In the genomic region with DNA sequence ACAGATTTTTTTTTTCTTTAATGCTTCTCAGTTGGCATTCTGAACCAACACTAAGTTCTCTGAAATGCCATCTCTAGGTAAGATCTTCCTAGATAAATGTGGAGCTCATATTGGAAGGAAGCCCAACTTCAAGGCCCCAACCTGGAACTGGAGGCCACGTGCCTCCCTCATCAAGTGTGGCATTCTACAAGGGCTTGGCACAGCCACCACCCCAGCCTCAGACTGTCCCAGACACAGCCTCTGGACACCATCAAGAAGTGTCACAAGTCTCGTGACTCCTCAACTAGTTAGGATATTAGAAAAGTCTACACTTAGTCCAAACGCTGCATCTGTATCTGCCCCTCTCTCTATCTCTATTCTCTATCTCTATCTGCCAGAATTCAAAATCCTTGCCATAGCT, we compare ENCODE assay signal across 16 mouse cellular contexts. TPM values are rescaled to one million over a fixed set of nuclear protein-coding genes. Genes with fewer than 3 reads are reported as not detected.
A peak's percentile ranks its signal among the peaks of the same experiment; 100 is the strongest.
DNase-seq lines count a peak whose midpoint lies in the region; ATAC-seq and TF ChIP-seq lines count a peak whose summit lies in the region.
"Had no signal": no experiment of that assay in that cellular context is flagged by ENCODE, and none has a peak within 500 bp of the region (broad histone marks: within the 10 kb centered on the region; RNA-seq: fewer than 3 reads in every experiment).

No protein-coding gene starts in this region.

- H3K4me2 ChIP-seq in intestine, embryonic 15.5 days (replicated peaks), result no peak overlapping the region
- H3K4me2 ChIP-seq: hindbrain, embryonic 14.5 days had no signal

- H3K9me3 ChIP-seq in intestine, embryonic 15.5 days, result no peaks in the 10 kb centered on the region
- H3K9me3 ChIP-seq: embryonic facial prominence, embryonic 10.5 days; forebrain, embryonic 10.5 days; hindbrain, embryonic 10.5 days had no signal

- 35% methylated on average over 3 of the region's 3 CpGs for WGBS in liver, adult 2 months
- WGBS in intestine, embryonic 15.5 days, result 81% methylated on average over 3 of the region's 3 CpGs

- H3K27me3 ChIP-seq in liver, adult 2 months (ENCODE audit: control insufficient read depth, insufficient read depth, low read length), result no peaks in the 10 kb centered on the region
- no peaks in the 10 kb centered on the region for H3K27me3 ChIP-seq in intestine, embryonic 15.5 days (replicated peaks)
- H3K27me3 ChIP-seq: CH12.LX had no signal

- peak overlapping the region; percentile 93 for H3K9ac ChIP-seq in liver, adult 2 months (ENCODE audit: low read depth, low read length)
- no peak overlapping the region for H3K9ac ChIP-seq in intestine, embryonic 15.5 days
- H3K9ac ChIP-seq: hindbrain, embryonic 14.5 days had no signal

- TF ChIP-seq CTCF in gastrocnemius, adult 2 months (IDR thresholded peaks at IDR 0.05), result no peak
- no peak for TF ChIP-seq CTCF in liver, adult 2 months (IDR thresholded peaks at IDR 0.05; ENCODE audit: low read depth, low read length)

- peak overlapping the region; percentile 92 for H3K27ac ChIP-seq in gastrocnemius, adult 2 months
- H3K27ac ChIP-seq in liver, adult 2 months (replicated peaks; ENCODE audit: insufficient read depth, low read depth, low read length), result peak overlapping the region; percentile 94; the same call in 1 of the 2 replicates
- H3K27ac ChIP-seq in intestine, embryonic 15.5 days, result no peak overlapping the region
- H3K27ac ChIP-seq: embryonic facial prominence, embryonic 10.5 days; forebrain, embryonic 10.5 days; hindbrain, embryonic 10.5 days; hindbrain, embryonic 14.5 days had no signal

- H3K4me1 ChIP-seq in liver, adult 2 months (ENCODE audit: control insufficient read depth, insufficient read depth, low read length), result peaks cover 28% of the 10 kb centered on the region
- peaks cover 24% of the 10 kb centered on the region for H3K4me1 ChIP-seq in intestine, embryonic 15.5 days (replicated peaks)

- no peak for ATAC-seq in intestine, embryonic 15.5 days
- ATAC-seq: forebrain, embryonic 14.5 days had no signal

- DNase-seq in gastrocnemius, adult 2 months, result no peak
- no peak for DNase-seq in gastrocnemius, postnatal 25 days
- peak; percentile 70 for DNase-seq in liver, adult 2 months (ENCODE audit: extremely low read depth, low read depth, low spot score)
- no peak for DNase-seq in liver
- peak; percentile 34 for DNase-seq in lung, postnatal 36 days
- DNase-seq in lung, postnatal 4 days, result no peak
- DNase-seq: adrenal gland, adult 2 months; cerebellum, adult 11-12 months; cerebellum, adult 9-10 months had no signal

- intact Hi-C loops in gastrocnemius, adult 2 months (cut with DNase I), result no loop called here

- TF ChIP-seq POLR2A in liver, adult 2 months (IDR thresholded peaks at IDR 0.05; ENCODE audit: extremely low read depth, insufficient read depth, low read length), result 0 out of 2 replicates have a peak, but pooled peaks have one; percentile 11

- H3K4me3 ChIP-seq in gastrocnemius, adult 2 months, result peak overlapping the region; percentile 41; the same call in 1 of the 2 replicates
- peak overlapping the region; percentile 87 for H3K4me3 ChIP-seq in liver, adult 2 months (ENCODE audit: insufficient read depth, low read depth, low read length)
- no peak overlapping the region for H3K4me3 ChIP-seq in intestine, embryonic 15.5 days (replicated peaks)
- H3K4me3 ChIP-seq: embryonic facial prominence, embryonic 10.5 days; forebrain, embryonic 10.5 days; hindbrain, embryonic 10.5 days had no signal

- H3K36me3 ChIP-seq in liver, adult 2 months (ENCODE audit: control insufficient read depth, insufficient read depth, low read length), result peaks cover 60% of the 10 kb centered on the region
- H3K36me3 ChIP-seq in intestine, embryonic 15.5 days, result 0 out of 2 replicates have a peak, but pooled peaks cover 3% of the 10 kb centered on the region
- H3K36me3 ChIP-seq: embryonic facial prominence, embryonic 10.5 days had no signal

- peaks cover 67% of the 10 kb centered on the region for H3K79me2 ChIP-seq in liver, adult 2 months (ENCODE audit: control insufficient read depth, insufficient read depth, low read length)

RNA-seq across cellular contexts. Expression of gene Lpin1, which starts 25.8 kb away (rescaled TPM):
- total RNA-seq in gastrocnemius, adult 2 months (2021), result 100 to 1,000 TPM; 279 to 395 TPM
- total RNA-seq in gastrocnemius, postnatal 25 days (2021), result 100 to 1,000 TPM; 174 to 193 TPM
- total RNA-seq in liver, adult 2 months (2014; rRNA removed), result 85.8 and 118 TPM in 2 replicates
- polyA plus RNA-seq in liver, adult 2 months (2012; rRNA removed), result 11.9 and 19.8 TPM in 2 replicates
- 7.2 and 8.6 TPM in 2 replicates for polyA plus RNA-seq in intestine, embryonic 15.5 days (2015; fragmentation: Nextera tagmentation; extraction: Ambion mirVana)

Comparison
In these comparisons a context has a peak if more than half of its experiments do, and no peak if none do; other contexts are left out.
1. DNase-seq: peak in liver, adult 2 months (single experiment) and lung, postnatal 36 days (single experiment); none in gastrocnemius, adult 2 months (single experiment), gastrocnemius, postnatal 25 days (single experiment), liver (single experiment) and lung, postnatal 4 days (0 of 2).